Mouse (Mus musculus): ENCODE data around the gene Adamts8. TPM values are rescaled to one million over a fixed set of nuclear protein-coding genes. Genes with fewer than 3 reads are reported as not detected.

Adamts8 gene
- total RNA-seq (2021), result 1 to 10 TPM; 5.8 to 7.1 TPM
- long read RNA-seq, partial matches to known transcripts, result 4 of 6 reads
- long read RNA-seq, other reads (novel, unspliced or antisense), result 1 of 6 reads

GRCm38 (mm10) chr9:30942512-30943313 lies at the start of gene Adamts8:
Gene Adamts8 (plus strand): TSS chr9:30942562.
- peak; percentile 64 to 73 for DNase-seq (ENCODE audit: low spot score in 2 of 2)

GRCm38 (mm10) chr9:30895618-30896017 lies 46.7 kb upstream of the Adamts8 start:
- DNase-seq (ENCODE audit: low spot score in 2 of 2), result no peak

- DNase-seq (ENCODE audit: low spot score in 2 of 2), result peak in 1 of 2 experiments; percentile 48
Observed at GRCm38 (mm10) chr9:30896752-30897151, 45.6 kb upstream of the Adamts8 start.

DNA sequence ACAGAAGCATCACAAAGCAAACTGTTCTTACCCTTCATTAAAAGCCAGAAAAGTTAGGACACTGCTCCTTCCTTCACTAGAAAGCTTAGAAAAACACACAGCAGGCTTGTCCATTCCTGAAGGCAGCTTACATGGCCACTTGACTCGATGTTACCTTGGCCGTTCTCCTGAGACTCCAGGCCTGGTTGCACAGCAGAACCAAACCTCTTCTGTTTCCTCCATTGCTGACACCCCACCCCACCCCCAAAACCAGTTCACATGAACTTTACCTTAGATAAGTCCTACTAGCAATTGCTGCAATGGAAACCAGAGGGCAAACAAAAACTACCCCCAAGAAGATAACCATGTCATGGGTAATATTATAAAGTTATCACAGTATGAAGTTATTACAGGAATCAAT lies 45.2 kb upstream of the Adamts8 start:
- DNase-seq (ENCODE audit: low spot score in 2 of 2), result no peak

GRCm38 (mm10) chr9:30902152-30902551 lies 40.2 kb upstream of the Adamts8 start:
- no peak for DNase-seq (ENCODE audit: low spot score in 2 of 2)

- DNase-seq (ENCODE audit: low spot score in 2 of 2), result no peak
Observed at GRCm38 (mm10) chr9:30902641-30903040, 39.7 kb upstream of the Adamts8 start.

DNA sequence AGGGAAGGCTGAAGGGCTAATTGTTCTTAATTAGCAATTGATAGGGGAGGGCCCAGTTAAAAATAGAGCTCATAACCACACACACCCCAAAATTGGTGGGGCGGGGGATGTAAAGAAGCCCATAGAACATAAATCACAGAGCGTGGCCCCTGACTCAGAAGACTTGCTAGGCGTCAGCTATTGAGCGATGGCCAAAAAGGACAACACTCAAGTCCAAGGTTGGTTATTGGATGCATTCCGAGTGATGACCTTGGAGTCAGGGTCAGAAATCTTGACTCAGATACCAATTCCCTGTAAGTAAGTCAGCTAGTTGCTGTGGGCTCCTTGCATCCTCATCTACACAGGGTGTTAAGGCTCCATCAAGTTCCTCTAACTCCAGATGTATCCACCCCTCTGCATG lies 39.1 kb upstream of the Adamts8 start:
- DNase-seq (ENCODE audit: low spot score in 2 of 2), result no peak

- no peak for DNase-seq (ENCODE audit: low spot score in 2 of 2)
Observed at GRCm38 (mm10) chr9:30905861-30906260, 36.5 kb upstream of the Adamts8 start.

GRCm38 (mm10) chr9:30906426-30906825 lies 35.9 kb upstream of the Adamts8 start:
- no peak for DNase-seq (ENCODE audit: low spot score in 2 of 2)

GRCm38 (mm10) chr9:30907677-30908295 lies 34.6 kb upstream of the Adamts8 start:
- DNase-seq (ENCODE audit: low spot score in 2 of 2), result no peak

DNA sequence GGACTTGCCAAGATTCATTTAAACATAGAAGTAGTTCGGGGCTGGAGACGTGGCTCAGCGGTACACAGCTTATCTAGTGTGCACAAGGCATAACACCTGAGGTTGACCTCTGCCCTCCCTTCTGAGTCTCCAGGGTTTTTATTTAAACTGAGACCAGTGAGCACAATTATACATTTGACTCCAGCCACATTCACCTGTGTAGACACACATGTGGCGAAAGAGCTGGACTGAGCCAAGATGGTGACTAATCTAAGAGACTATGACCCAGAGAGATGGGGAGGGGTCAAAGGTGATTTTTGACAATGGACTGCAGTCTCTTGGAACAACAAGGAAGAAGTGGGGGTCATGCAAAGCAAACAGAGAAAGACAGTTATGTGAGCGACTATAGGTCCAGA lies 34.1 kb upstream of the Adamts8 start:
- no peak for DNase-seq (ENCODE audit: low spot score in 2 of 2)

DNA sequence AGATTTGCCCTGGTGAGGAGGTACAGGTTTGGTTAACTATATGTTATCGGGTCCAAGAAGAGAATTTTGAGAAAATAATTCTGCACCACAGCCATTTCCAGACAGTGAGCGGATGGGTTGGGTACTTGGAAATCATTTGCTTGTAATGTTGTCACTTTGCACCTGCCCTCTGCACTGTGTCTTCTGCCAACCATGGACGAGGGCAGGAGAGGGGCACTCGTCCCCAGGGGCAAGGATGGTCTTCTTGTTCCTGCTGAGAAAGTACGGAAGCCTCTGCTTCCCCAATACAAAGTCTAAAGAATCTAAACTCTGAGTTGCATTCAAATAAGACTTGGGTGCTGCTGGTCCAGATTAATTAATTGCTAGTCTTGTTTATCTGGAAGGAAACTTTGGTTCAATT lies 33.4 kb upstream of the Adamts8 start:
- no peak for DNase-seq (ENCODE audit: low spot score in 2 of 2)

GRCm38 (mm10) chr9:30910491-30910890 lies 31.9 kb upstream of the Adamts8 start:
- no peak for DNase-seq (ENCODE audit: low spot score in 2 of 2)

DNA sequence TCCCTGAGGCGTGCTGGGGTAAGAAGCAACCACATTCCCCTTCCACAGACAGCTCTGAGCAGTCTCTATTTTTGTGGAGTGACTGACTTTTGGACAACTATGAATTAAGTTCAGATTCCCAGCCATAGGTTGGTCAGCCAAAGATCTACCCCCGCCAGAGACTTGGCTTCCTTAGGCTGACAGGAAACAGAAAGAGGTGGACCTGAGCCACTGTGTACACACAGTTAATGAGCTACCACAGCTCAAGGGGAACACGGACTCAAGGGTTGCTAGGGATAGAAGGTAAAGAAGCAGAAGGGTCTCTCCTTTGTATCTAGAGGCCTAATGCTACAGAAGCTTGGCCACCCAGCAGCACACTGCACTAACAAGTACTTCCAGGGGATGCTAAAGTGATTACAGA lies 30.2 kb upstream of the Adamts8 start:
- no peak for DNase-seq (ENCODE audit: low spot score in 2 of 2)

GRCm38 (mm10) chr9:30913429-30913828 lies 28.9 kb upstream of the Adamts8 start:
- no peak for DNase-seq (ENCODE audit: low spot score in 2 of 2)

DNA sequence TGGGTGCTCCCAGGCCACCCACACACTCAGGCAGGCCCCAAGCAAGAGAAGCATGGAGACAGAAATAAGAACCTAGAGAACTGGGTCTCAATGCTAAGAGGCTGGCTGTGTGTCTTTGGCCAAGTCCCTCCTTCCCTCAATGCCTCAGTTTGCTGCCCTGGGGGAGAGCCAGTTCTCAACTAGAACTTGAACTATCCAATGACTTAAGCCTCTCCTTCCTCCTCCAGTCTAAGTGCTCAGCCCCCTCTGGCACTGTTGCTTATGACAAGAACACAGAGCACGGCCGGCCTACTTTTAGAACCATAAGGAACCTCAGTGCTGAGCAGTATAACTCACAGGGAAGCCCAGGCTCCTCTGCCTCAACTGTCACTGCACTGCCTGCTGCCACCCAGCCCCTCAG lies 28.1 kb upstream of the Adamts8 start:
- no peak for DNase-seq (ENCODE audit: low spot score in 2 of 2)

DNA sequence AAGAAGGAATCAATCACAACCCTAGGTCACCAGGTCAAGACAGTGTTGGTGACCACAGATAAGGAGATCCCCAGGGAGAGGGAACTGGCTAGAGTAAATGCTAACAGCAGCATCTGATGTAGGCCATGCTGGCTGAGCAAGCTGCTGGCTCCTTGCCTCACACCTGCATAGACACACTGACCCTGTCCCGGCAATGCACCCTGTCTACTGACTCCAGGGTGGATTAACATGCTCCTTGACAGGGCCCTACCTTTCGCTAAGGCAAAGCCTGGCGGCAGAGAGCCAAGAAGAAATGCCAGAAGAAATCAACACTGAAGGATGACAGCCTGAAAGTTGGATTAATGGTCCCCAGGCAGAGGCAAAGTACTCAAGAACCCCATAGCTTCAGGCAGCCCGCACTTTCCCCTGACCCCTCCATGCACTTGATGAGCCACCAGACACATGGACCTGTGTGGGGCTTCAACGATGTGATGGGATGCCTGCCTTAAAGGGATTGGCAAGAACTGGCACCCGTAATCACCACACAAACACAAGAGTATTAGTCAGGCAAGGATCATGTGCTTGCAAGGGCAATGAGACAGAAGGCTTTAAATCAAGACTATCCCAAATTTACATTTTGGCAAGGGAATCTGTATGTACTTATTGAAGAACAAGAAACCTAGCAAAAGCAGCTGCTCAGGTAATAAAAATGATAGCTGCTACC lies 25.9 kb upstream of the Adamts8 start:
- DNase-seq (ENCODE audit: low spot score in 2 of 2), result no peak

DNA sequence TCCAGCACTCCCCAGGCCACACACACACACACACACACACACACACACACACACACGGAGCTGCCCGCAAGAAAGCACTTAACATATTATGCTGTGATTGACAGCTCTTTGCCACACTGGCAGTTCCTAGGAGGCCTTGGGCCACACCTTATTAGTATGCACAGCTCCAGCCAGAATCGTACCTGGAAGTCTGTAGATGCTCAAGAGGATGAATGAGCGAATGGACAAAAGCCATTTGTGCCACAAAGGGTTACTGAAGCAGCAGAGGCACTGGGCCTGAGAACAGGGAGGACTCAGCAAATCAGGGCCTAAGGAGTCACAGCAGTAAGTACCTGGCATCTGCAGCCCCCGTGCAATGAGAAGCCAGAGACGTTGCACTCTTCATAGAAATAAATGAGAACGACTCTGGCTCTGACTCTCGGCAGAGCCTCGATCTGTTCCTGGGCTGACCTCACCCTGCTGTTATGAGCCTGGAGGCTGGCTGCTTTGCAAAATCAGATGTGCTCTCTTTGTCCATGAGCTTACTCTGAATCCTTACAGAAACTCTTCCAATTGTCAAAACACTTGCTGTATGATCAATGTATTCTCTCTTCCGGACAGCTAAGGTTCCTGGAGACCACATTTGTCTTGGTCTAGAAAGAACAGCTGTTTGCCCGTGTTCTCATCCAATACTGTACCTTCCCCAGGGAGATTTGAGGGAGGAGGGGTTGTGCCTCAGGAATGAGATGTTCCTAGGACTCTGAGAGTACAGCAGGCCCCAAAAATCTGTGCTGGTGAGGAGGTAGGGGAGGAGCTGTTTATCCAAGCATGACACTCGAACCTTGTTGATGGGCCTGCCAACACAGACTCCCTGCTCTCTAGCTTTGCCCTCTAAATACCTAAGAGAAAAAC lies 23.7 kb upstream of the Adamts8 start:
- no peak for DNase-seq (ENCODE audit: low spot score in 2 of 2)

DNA sequence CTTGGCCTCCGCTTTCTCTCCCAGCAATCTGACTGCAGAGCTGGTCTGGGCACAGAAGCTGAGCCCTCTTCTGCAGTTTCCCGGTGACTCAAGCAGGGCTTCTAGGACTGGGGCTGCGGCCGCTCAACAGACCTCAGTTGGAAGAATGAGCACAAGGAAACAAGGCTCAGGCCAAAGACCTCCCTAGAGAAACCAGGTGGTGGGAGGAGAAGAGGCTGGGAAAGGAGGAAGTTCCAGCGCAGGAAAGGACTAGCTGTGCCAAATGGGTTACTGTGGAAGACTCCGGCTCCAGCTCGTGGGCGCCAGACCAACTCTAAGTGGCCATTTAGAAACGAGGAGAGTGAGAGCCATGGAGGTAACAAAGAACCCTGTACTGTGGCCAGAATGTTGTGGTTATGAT lies 22.7 kb upstream of the Adamts8 start:
- no peak for DNase-seq (ENCODE audit: low spot score in 2 of 2)

- DNase-seq (ENCODE audit: low spot score in 2 of 2), result peak; percentile 39 to 43
Observed at GRCm38 (mm10) chr9:30920736-30921135, 21.6 kb upstream of the Adamts8 start.
